Mouse (Mus musculus) heart, adult 9 months (tissue): ENCODE measurements at regions not wholly inside any gene's neighbourhood (a gene's known extent, or its start where the extent isn't known, plus 50 kb on each side); places are given as distances from the start of the nearest gene placed in this dataset.

Source experiments
- DNase-seq, 2 experiments: peaks; one replicate each; pipeline ENCODE4 v3.0.0; 2022; ENCODE audit warnings: low spot score in 2 of 2

GRCm38 (mm10) chr19:26258677-26259076 is 346.2 kb upstream of the Smarca2 start:
- DNase-seq: no peak

- DNase-seq: no peak
Observed at GRCm38 (mm10) chr19:26261530-26261929, 343.3 kb upstream of the Smarca2 start.

- no peak for DNase-seq
Observed at GRCm38 (mm10) chr19:26296360-26296759, 308.5 kb upstream of the Smarca2 start.

- DNase-seq: no peak
Observed at GRCm38 (mm10) chr19:26308477-26309135, 296.2 kb upstream of the Smarca2 start.

GRCm38 (mm10) chr19:26318977-26319376 is 285.9 kb upstream of the Smarca2 start:
- DNase-seq: no peak

GRCm38 (mm10) chr19:26323682-26324081 is 281.2 kb upstream of the Smarca2 start:
- DNase-seq: no peak

- DNase-seq: no peak
Observed at GRCm38 (mm10) chr19:26339120-26339519, 265.7 kb upstream of the Smarca2 start.

- no peak for DNase-seq
Observed at GRCm38 (mm10) chr19:26340155-26340554, 264.7 kb upstream of the Smarca2 start.

GRCm38 (mm10) chr19:26355054-26355453 is 249.8 kb upstream of the Smarca2 start:
- DNase-seq: no peak

GRCm38 (mm10) chr19:26383961-26384381 is 220.9 kb upstream of the Smarca2 start:
- no peak for DNase-seq

- DNase-seq: no peak
Observed at GRCm38 (mm10) chr19:26386075-26386474, 218.8 kb upstream of the Smarca2 start.

- DNase-seq: no peak
Observed at GRCm38 (mm10) chr19:26412684-26413083, 192.2 kb upstream of the Smarca2 start.

GRCm38 (mm10) chr19:26414476-26415024 is 190.3 kb upstream of the Smarca2 start:
- no peak for DNase-seq

GRCm38 (mm10) chr19:26419781-26420180 is 185.1 kb upstream of the Smarca2 start:
- DNase-seq: no peak

- DNase-seq: no peak
Observed at GRCm38 (mm10) chr19:26439163-26439562, 165.7 kb upstream of the Smarca2 start.

- no peak for DNase-seq
Observed at GRCm38 (mm10) chr19:26445309-26445708, 159.5 kb upstream of the Smarca2 start.

- no peak for DNase-seq
Observed at GRCm38 (mm10) chr19:26447427-26448023, 157.3 kb upstream of the Smarca2 start.

- DNase-seq: no peak
Observed at GRCm38 (mm10) chr19:26461712-26462111, 143.1 kb upstream of the Smarca2 start.

- DNase-seq: no peak
Observed at GRCm38 (mm10) chr19:26465228-26465627, 139.6 kb upstream of the Smarca2 start.

GRCm38 (mm10) chr19:26466244-26466643 is 138.6 kb upstream of the Smarca2 start:
- DNase-seq: no peak

- no peak for DNase-seq
Observed at GRCm38 (mm10) chr19:26467179-26467651, 137.6 kb upstream of the Smarca2 start.

- DNase-seq: no peak
Observed at GRCm38 (mm10) chr19:26472659-26473058, 132.2 kb upstream of the Smarca2 start.

- DNase-seq: no peak
Observed at GRCm38 (mm10) chr19:26473211-26473610, 131.6 kb upstream of the Smarca2 start.
